Mouse (Mus musculus) kidney, adult 11 months (tissue): ENCODE data around the gene Tbc1d8.
A peak's percentile ranks its signal among the peaks of the same experiment; 100 is the strongest.

Experiments
- DNase-seq: peaks from one replicate; pipeline ENCODE4 v3.0.0; 2022

The Tbc1d8 gene

GRCm38 (mm10) chr1:39445303-39446050, 33.1 kb downstream of the Tbc1d8 start:
- no peak for DNase-seq

GRCm38 (mm10) chr1:39443764-39444163, 34.8 kb downstream of the Tbc1d8 start:
- no peak for DNase-seq

GRCm38 (mm10) chr1:39441686-39442085, 36.9 kb downstream of the Tbc1d8 start:
- DNase-seq, result no peak

GRCm38 (mm10) chr1:39439661-39440548, 38.6 kb downstream of the Tbc1d8 start:
- no peak for DNase-seq

- DNase-seq, result no peak
These were observed 39.9 kb downstream of the Tbc1d8 start for GRCm38 (mm10) chr1:39438629-39439028.

- DNase-seq, result no peak
These were observed 44.3 kb downstream of the Tbc1d8 start for GRCm38 (mm10) chr1:39434264-39434663.

GRCm38 (mm10) chr1:39430020-39430419, 48.5 kb downstream of the Tbc1d8 start:
- no peak for DNase-seq

GRCm38 (mm10) chr1:39429015-39429414, 49.5 kb downstream of the Tbc1d8 start:
- DNase-seq, result no peak

- no peak for DNase-seq
These were observed 50.3 kb downstream of the Tbc1d8 start for GRCm38 (mm10) chr1:39428280-39428679.

GRCm38 (mm10) chr1:39425497-39425896, 53.1 kb downstream of the Tbc1d8 start:
- no peak for DNase-seq

- DNase-seq, result no peak
These were observed 57.6 kb downstream of the Tbc1d8 start for GRCm38 (mm10) chr1:39420987-39421386.

- DNase-seq, result no peak
These were observed 59.7 kb downstream of the Tbc1d8 start for GRCm38 (mm10) chr1:39418852-39419251.

- DNase-seq, result peak; percentile 16
These were observed 60.7 kb downstream of the Tbc1d8 start for GRCm38 (mm10) chr1:39417817-39418216.

- peak; percentile 34 for DNase-seq
These were observed 68.3 kb downstream of the Tbc1d8 start for GRCm38 (mm10) chr1:39410085-39410821.

GRCm38 (mm10) chr1:39408668-39409067, 69.9 kb downstream of the Tbc1d8 start:
- no peak for DNase-seq

GRCm38 (mm10) chr1:39408123-39408522, 70.4 kb downstream of the Tbc1d8 start:
- DNase-seq, result no peak

- no peak for DNase-seq
These were observed 71.4 kb downstream of the Tbc1d8 start for GRCm38 (mm10) chr1:39407108-39407507.

GRCm38 (mm10) chr1:39400173-39400572, 78.4 kb downstream of the Tbc1d8 start:
- no peak for DNase-seq

- no peak for DNase-seq
These were observed 79.3 kb downstream of the Tbc1d8 start for GRCm38 (mm10) chr1:39399228-39399627.

GRCm38 (mm10) chr1:39398284-39398683, 80.3 kb downstream of the Tbc1d8 start:
- no peak for DNase-seq

- DNase-seq, result no peak
These were observed 82.2 kb downstream of the Tbc1d8 start for GRCm38 (mm10) chr1:39396347-39396746.

GRCm38 (mm10) chr1:39394650-39395049, 83.9 kb downstream of the Tbc1d8 start:
- no peak for DNase-seq

GRCm38 (mm10) chr1:39394096-39394495, 84.5 kb downstream of the Tbc1d8 start:
- peak; percentile 22 for DNase-seq
